Mouse (Mus musculus): ENCODE measurements around the gene Barx2. TPM values are rescaled to one million over a fixed set of nuclear protein-coding genes. Genes with fewer than 3 reads are reported as not detected.

Gene Barx2
- total RNA-seq, 2 experiments from 2014 or later = 12.7 to 15.3 TPM

GRCm38 (mm10) chr9:31910221-31910620, 3.0 kb downstream of the Barx2 start:
- DNase-seq = no peak
- intact Hi-C loops (cut with DNase I; ENCODE audit: low total_unique reads) = no loop called here

GRCm38 (mm10) chr9:31901781-31902180, 11.5 kb downstream of the Barx2 start:
- intact Hi-C loops (cut with DNase I; ENCODE audit: low total_unique reads) = no loop called here
- DNase-seq = no peak

- intact Hi-C loops (cut with DNase I; ENCODE audit: low total_unique reads) = no loop called here
- no peak for DNase-seq
Measured at GRCm38 (mm10) chr9:31894775-31895320, 18.4 kb downstream of the Barx2 start.

- intact Hi-C loops (cut with DNase I; ENCODE audit: low total_unique reads) = no loop called here
Measured at GRCm38 (mm10) chr9:31888333-31888732, 24.9 kb downstream of the Barx2 start.

GRCm38 (mm10) chr9:31886258-31886657, 27.0 kb downstream of the Barx2 start:
- DNase-seq = no peak
- intact Hi-C loops (cut with DNase I; ENCODE audit: low total_unique reads) = no loop called here

More at GRCm38 (mm10) chr9:31888333-31888732, 24.9 kb downstream of the Barx2 start:
- no peak for DNase-seq

- intact Hi-C loops (cut with DNase I; ENCODE audit: low total_unique reads) = no loop called here
- DNase-seq = no peak
Measured at GRCm38 (mm10) chr9:31882376-31882775, 30.9 kb downstream of the Barx2 start.

GRCm38 (mm10) chr9:31875556-31875955, 37.7 kb downstream of the Barx2 start:
- no peak for DNase-seq
- intact Hi-C loops (cut with DNase I; ENCODE audit: low total_unique reads) = no loop called here

- DNase-seq = no peak
- intact Hi-C loops (cut with DNase I; ENCODE audit: low total_unique reads) = no loop called here
Measured at GRCm38 (mm10) chr9:31874236-31874635, 39.0 kb downstream of the Barx2 start.

GRCm38 (mm10) chr9:31871410-31871809, 41.9 kb downstream of the Barx2 start:
- DNase-seq = no peak
- intact Hi-C loops (cut with DNase I; ENCODE audit: low total_unique reads) = no loop called here

- intact Hi-C loops (cut with DNase I; ENCODE audit: low total_unique reads) = no loop called here
Measured at GRCm38 (mm10) chr9:31868823-31869460, 44.3 kb downstream of the Barx2 start.

GRCm38 (mm10) chr9:31863830-31864229, 49.4 kb downstream of the Barx2 start:
- DNase-seq = no peak
- intact Hi-C loops (cut with DNase I; ENCODE audit: low total_unique reads) = no loop called here

More at GRCm38 (mm10) chr9:31868823-31869460, 44.3 kb downstream of the Barx2 start:
- DNase-seq = no peak

- intact Hi-C loops (cut with DNase I; ENCODE audit: low total_unique reads) = no loop called here
- DNase-seq = no peak
Measured at GRCm38 (mm10) chr9:31859446-31859845, 53.8 kb downstream of the Barx2 start.

- intact Hi-C loops (cut with DNase I; ENCODE audit: low total_unique reads) = no loop called here
- no peak for DNase-seq
Measured at GRCm38 (mm10) chr9:31858720-31859340, 54.4 kb downstream of the Barx2 start.

GRCm38 (mm10) chr9:31857512-31857911, 55.8 kb downstream of the Barx2 start:
- DNase-seq = no peak
- intact Hi-C loops (cut with DNase I; ENCODE audit: low total_unique reads) = no loop called here

GRCm38 (mm10) chr9:31856437-31856836, 56.8 kb downstream of the Barx2 start:
- intact Hi-C loops (cut with DNase I; ENCODE audit: low total_unique reads) = no loop called here
- DNase-seq = no peak

GRCm38 (mm10) chr9:31855668-31856067, 57.6 kb downstream of the Barx2 start:
- no peak for DNase-seq
- intact Hi-C loops (cut with DNase I; ENCODE audit: low total_unique reads) = no loop called here

- intact Hi-C loops (cut with DNase I; ENCODE audit: low total_unique reads) = no loop called here
- no peak for DNase-seq
Measured at GRCm38 (mm10) chr9:31851710-31852109, 61.6 kb downstream of the Barx2 start.

- no peak for DNase-seq
- intact Hi-C loops (cut with DNase I; ENCODE audit: low total_unique reads) = no loop called here
Measured at GRCm38 (mm10) chr9:31850706-31851105, 62.6 kb downstream of the Barx2 start.

GRCm38 (mm10) chr9:31849387-31849786, 63.9 kb downstream of the Barx2 start:
- DNase-seq = no peak
- intact Hi-C loops (cut with DNase I; ENCODE audit: low total_unique reads) = no loop called here

GRCm38 (mm10) chr9:31844614-31845013, 68.6 kb downstream of the Barx2 start:
- intact Hi-C loops (cut with DNase I; ENCODE audit: low total_unique reads) = no loop called here
- no peak for DNase-seq

Data from gastrocnemius, postnatal 14 days (tissue).